Mouse (Mus musculus): ENCODE data around the gene Agr2.

Gene Agr2

DNA sequence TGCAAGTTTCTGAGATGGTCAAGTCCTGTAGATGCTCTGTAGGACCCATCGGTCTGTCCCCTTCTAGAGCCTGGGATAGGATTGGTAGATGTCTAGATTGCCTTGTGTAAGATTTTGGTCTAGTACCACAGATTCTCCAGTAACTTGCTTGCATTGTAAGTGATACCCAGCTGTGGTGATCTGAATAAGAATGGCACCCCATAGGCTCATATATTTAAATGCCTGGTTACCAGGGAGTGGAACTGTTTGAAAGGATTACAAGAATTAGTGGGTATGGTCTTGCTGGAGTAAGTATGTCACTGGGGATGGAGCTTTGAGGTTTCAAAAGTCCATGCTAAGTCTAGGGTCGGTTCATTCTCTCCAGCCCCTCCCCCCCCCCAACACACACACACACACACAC lies 28.0 kb downstream of the Agr2 start:
- no peak for DNase-seq (ENCODE audit: low read depth in 2 of 2, low spot score in 2 of 2)

DNA sequence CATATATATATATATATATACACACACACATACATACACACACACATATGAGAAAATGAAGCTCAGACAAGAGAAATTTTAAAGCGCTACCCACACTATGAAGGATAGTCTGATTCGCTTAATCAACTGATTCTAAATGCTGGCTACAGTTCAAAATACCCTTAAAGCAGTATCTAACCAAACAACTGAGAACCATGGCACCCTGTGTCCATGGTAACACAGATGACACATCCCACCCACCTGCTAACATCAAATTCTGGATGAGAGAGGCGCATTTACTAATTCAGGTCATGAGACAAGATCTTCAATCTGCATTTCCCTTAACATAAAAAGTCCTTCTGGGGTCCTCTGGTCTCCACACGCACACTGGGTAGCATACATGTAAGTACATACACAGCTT lies 33.4 kb downstream of the Agr2 start:
- no peak for DNase-seq (ENCODE audit: low read depth in 2 of 2, low spot score in 2 of 2)

DNA sequence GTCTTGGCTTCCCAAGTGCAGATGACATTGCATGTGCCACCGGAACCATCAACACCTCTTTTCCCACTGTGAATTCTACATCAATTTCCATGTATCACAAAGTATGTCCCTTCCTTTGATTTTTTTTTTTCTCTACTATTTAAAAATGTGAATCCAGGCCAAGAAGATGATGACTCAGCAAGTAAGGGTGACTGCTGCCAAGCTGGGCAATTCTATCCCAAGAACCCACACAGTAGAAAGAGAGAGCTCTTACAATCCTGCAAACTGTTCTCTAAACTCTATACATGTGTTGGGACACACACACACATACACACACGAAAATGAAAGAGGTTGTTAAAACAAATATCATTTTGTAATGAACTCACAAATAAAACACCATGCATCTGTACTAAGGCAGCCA lies 34.5 kb downstream of the Agr2 start:
- DNase-seq (ENCODE audit: low read depth in 2 of 2, low spot score in 2 of 2) = no peak

DNA sequence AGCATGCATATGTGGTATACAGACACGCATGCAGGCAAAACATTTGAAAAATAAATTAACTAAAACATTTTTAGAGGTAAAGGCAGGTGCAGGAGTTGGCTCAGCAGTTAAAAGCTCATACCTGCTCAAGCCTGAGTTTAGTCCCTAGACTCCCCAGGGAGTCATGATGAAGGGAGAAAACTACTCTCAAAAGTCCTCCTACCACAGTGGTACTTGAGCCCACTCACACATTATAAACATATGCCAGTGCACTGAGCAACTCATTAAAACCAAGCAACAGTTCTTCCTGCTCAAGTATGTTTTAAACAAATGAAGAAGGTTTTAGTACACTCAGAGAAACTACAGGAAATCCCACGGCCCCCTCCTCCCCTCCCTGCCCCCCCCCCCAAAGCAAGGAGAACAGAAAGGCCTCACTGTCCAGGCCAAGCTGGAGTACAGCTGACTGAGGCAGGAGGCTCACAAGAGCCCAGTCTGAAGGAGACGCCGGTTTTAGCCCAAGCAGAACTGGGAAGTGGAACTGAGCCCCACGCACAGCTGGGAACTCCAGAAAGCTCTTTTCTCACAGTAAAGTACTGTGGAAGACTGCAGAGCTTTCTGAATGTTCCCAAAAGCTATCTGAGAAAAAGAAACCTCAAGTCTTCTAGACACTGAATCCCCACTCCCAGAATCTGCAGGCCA lies 36.4 kb downstream of the Agr2 start:
- DNase-seq (ENCODE audit: low read depth in 2 of 2, low spot score in 2 of 2) = no peak

DNA sequence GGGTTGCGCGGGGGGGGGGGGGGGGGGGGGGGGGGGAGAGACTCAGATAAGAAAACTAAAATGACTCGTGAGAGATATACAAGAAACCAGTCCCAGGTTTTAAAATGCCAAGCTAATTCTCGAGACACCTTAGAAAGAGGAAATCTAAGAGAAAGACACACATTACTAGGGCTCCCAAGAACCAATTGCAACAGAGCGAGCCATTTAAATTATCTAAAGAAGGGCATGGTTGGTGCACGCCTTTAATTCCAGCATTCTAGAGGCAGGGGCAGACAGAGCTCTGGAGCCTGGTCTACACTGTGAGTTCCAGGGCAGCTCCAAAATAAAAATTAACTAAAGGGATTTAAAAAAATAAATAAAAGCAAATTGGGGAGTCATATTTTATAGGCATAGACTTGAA lies 37.0 kb downstream of the Agr2 start:
- DNase-seq (ENCODE audit: low read depth in 2 of 2, low spot score in 2 of 2) = no peak

DNA sequence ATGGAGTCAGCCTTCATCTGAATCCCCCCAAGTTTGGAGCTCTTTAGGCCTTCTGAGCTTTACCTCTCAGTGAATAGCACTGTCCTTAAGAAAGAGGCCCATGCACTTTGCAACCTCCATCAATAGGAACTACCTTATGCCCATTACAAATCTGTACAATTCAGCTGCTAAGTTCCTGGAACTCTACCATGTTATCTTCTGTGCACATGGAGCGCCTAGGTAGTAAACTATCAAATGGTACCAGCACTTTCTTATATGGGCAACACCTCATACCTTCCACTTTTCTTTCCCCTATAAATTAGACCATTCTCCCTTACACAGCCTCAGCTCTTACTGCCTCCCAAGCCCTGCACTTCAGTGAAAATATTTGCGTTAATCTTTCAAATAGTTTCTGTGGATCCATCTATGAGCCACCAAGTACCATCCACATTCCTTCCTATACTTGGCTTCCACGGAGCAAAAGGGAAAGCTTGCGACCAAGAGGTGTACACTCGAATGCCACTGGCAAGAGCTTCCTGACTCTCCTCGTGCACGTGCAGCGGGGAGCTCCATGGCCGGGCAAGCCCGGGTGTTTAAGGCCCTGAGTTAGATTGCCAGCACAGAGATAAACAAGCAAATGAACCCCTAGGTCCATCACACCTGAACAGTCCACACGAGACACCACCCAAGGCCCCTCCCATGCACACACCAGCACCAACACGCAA lies 38.1 kb downstream of the Agr2 start:
- no peak for DNase-seq (ENCODE audit: low read depth in 2 of 2, low spot score in 2 of 2)

DNA sequence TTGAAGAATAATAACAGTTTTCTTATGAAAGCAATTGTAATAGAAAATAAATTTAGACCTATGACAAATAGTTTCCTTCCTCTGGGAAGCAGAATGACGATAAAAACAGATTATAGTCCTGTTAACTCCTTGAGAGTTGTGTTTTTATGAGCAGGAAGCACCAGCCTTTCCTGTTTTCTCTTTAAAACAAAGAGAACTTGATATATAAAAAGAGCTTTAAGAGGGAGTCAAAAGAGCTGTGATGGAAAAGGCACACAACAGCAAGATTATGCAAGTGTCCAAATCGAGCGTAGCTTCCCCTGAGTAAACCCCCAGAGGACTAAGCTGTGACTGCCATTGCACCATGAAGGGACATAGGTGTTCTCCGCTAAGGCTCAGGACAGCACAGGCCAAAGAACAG lies 39.7 kb downstream of the Agr2 start:
- no peak for DNase-seq (ENCODE audit: low read depth in 2 of 2, low spot score in 2 of 2)

DNA sequence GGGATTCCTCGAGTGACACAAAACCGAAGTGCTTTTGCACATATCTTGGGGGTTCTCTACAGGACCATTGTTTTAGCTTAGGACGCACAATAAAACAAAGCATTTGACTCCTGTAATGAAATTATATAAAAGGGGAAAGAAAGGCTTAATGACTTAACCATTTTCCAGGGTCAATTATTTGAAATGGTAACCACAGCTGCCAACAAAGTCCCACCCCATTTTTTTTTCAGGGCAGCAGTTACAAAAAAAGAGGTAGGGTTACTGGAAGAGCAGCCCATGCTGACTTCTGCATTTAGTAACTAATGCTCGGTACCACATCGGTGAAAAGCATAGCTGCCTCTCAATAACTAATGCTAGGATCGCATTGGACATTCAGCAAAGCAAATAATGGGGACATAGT lies 42.8 kb downstream of the Agr2 start:
- no peak for DNase-seq (ENCODE audit: low read depth in 2 of 2, low spot score in 2 of 2)

DNA sequence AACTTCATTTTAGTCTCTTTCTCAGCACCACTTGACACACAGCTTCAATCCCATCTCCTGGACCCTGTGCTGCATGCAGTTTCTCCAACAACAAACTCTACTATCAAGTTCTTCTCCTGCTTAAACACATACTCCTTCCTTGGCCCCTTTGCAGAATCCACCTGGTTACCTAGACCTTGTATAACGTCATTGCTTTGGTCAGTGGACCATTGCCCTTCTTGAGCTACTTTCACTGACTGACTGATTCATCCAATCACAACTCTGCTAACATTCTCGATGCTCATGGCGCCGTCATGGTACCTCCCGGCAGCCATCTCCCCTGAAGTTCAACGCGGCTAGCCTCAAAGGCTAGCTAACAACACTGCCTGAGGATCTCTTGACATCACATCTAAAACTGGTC lies 43.4 kb downstream of the Agr2 start:
- no peak for DNase-seq (ENCODE audit: low read depth in 2 of 2, low spot score in 2 of 2)

DNA sequence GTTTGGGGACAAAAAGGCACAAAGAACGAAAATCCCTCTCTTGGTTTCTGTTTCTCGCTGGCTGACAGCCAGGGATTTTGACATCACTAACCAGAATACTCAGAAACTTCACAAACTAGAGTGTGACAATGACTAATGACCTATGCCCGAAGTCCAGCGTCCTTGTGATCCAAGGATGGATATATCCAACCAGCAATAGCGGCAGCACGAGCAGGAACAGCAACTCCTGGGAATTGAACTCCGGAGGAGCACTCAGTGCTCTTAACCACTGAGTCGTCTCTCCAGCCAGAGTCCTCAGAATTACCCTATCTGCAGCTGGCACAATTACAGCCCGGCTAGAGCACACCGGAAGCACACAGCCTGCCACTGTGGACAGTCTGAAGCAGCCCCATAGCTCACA lies 44.1 kb downstream of the Agr2 start:
- no peak for DNase-seq (ENCODE audit: low read depth in 2 of 2, low spot score in 2 of 2)

DNA sequence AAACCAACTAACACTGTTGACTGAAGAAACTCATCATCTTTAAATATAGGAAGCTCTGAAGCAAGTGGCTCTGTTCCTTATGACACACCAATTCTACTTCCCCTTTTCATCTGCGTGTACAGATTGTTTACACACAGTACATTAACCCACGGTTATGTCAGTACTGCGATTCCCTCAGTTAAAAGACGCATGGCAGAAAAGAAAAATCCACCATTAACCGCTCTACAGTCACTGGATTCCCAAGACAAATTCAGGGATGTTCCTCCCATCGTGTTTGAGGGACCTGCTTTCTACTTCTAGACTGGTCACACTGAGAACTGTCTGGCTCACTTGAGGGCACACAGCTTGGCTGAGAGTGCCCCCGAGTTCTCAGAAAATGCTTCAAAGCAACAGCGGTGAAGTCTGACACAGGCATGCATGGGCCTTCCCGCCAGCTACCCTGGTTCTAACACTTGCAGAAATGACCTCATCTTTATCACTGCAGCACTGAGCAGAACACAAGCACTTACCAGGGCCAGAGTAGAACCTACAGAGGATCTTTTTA lies 46.9 kb downstream of the Agr2 start:
- peak; percentile 45 to 59 for DNase-seq (ENCODE audit: low read depth in 2 of 2, low spot score in 2 of 2)

DNA sequence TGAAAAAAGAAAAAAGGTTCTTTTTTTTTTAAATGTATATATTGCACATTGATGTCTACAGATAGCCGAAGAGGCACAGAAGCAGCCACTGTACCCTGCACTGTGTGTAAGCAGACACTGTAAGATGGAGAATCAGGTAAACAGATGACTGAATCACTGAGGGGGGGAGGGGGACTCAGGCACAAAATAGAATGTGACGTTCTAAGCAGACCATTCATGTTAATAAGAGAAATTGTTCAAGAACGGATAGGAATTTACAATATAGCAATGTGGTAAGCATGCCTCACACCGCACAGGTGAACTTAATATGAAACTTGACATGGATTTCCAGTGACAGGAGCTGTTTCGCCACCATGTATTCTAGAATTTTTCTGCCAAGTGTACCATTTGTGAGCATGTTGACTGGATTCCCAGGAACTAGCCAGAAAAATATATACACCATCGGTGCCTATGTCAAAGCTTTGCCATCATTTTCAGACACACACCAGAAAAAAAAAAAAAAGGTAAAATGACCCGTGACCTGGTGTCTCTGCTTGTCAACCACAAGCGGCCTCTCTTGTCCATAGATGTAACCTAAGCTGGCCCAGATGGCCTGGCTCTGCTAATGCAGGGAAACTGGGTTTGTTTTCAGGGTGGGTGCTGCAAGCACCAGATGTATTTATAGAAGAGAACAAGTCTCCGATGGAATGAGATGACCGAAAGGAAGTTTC lies 48.0 kb downstream of the Agr2 start:
- DNase-seq (ENCODE audit: low read depth in 2 of 2, low spot score in 2 of 2) = no peak

DNA sequence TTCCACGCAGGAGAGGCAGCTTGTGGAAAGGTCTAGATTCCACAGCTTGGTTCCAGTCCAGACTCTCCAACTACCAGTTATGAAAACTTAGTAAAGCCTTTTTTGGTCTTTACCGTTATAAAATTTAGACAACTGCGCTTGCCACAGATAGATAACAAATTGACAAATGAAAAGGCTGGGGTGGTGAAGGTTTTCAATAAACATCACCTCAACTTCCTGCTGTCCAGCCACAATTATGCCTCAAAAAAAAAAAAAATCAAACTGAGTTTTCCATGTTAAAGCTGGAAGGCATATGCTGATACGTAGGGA lies 48.5 kb downstream of the Agr2 start:
- DNase-seq (ENCODE audit: low read depth in 2 of 2, low spot score in 2 of 2) = no peak

DNA sequence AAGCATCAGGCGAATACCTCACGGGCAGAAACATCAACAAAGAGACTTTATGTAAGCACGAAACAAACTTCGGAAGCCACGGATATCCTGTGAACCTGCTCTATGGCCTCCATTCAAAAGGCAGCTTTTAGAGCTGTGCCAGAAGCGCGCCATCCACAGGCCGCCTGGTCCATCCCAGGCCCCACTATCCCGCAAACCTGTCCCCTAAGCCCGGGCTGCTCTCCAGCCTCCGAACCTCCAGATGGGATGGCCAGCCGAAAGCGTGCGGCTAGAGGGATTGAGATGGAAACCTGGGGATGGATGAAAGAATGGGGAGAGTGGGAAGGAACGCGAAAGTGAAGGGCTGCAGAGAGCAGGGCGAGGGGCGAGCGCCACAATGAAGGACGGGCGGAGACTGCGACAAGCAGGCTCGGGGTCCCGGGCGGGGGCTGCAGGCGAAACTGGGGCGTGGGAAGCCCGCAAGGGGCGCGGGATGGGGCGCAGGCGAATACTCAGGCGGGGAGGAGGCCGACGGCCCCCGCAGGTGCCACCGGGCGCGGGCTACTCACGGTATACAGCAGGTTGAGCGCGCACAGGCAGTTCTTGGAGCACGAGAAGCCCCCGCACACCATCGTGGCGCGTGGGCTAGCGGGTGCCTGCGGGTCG lies 49.1 kb downstream of the Agr2 start:
- peak; percentile 52 to 62 for DNase-seq (ENCODE audit: low read depth in 2 of 2, low spot score in 2 of 2)

DNA sequence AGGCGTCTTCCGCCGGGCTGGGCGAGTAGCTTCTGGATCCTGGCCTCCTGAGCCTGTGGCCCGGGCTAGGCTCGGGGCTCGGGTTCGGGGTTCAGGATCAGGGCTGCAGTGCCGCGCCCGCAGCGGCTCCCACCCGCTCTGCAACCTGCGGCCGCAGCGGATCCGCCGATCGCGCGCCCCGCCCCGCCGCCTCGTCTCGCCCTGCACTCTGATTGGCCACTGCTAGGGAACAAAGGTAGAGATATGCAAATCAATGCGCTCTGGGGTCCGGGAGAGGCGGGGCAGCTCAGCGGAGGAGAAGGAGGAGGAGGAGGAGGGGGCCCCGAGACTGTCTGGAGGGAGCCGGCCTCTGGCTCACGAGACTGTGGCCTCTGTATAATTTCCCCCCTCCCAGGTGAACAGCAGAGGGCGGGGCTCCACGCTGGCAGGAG lies 49.7 kb downstream of the Agr2 start, which contains the start of gene Tspan13:
Gene Tspan13 (minus strand): TSS at position 153 of the 431 bp plus-strand sequence.
- peak; percentile 87 to 92 for DNase-seq (ENCODE audit: low read depth in 2 of 2, low spot score in 2 of 2)

DNA sequence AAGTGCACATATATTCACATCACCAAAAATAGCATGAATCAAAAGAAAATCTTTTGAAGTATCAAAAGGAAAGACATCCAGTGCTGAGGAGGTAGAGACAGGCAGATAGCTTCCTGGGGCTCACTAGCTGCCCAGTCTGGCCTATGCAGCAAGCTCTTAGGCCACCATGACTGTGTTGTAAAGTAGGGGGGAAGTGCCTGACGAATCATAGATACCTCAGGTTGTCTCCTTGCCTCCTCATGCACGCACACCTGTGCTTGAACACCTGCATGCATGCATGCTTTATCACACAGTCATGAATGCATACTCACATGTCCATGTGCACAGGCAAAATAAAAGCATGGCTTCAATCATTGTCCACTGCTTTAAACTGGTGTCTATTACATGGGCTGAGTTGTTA lies 52.0 kb downstream of the Agr2 start:
- DNase-seq (ENCODE audit: low read depth in 2 of 2, low spot score in 2 of 2) = no peak

DNA sequence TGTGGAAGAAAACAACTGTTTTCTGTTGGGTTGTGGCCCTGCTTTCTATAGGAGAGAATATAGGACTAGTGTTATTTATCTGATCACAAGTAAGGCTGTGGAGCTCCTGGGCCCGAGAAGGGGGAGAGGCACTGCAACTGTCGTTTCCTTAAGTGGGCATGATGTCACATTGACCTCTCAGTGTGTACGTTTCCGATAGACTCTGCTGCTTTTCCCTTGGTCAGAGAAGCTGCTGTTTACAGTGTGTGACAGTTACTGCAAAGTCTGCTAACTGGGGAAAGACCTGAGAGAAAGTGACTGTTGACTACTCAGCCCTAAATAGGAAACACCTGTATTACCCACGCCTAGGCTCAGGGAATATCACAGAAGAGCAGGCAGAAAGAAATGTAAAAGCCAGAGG lies 53.5 kb downstream of the Agr2 start:
- no peak for DNase-seq (ENCODE audit: low read depth in 2 of 2, low spot score in 2 of 2)

DNA sequence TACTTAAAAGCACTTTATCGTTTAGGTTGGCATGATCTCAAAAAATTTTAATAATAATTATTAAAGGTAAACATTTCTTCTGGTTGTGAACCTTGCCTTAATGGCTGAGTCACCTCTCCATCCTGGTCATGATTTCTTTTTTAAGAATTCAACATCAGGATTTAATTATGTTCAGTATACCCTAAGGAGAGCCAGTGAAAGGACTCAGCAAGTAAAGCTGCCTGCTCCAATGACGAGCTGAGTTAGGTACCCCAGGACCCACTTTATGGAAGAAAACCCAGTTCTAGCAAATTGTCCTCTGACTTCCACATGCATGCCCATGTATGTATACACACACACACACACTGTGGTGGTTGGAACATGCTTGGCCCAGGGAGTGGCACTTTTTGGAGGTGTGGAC lies 54.9 kb downstream of the Agr2 start:
- no peak for DNase-seq (ENCODE audit: low read depth in 2 of 2, low spot score in 2 of 2)

DNA sequence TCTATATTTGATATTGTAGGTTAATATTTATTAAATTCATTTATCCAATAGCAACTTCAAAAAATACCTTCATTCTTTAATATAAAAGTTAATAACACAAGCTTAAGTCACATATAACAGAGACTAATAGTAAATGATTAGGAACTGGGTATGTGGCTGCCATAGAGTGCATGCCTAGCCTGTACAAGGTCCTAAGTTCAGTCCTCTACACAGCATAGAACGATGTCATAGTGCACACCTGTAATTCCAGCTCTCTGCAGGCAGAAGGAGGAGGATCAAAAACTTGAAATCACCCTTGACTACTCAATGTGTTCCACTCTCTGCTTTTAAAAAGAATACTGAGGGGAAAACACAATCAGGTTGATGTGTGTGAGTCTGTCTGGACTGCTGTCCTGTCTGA lies 57.6 kb downstream of the Agr2 start:
- no peak for DNase-seq (ENCODE audit: low read depth in 2 of 2, low spot score in 2 of 2)

All from CD8-positive naive resting alpha-beta T cell, adult 2 months (primary cell).